Mouse (Mus musculus) macrophage (primary cell): ENCODE data around the gene Map3k12. TPM values are rescaled to one million over a fixed set of nuclear protein-coding genes. Genes with fewer than 3 reads are reported as not detected.

Experiments
- polyA plus RNA-seq: library from polyadenylated mRNA; stranded (reverse); fragments of 250-400 nt; gene quantifications from 3 replicates; pipeline ENCODE4 v1.2.4, GENCODE M21; 2018; ENCODE audit warnings: inconsistent platforms

Map3k12 gene
- polyA plus RNA-seq, 1 experiment from 2014 or later, result 4.7 TPM

Other genes with a start within 250 kb of the Map3k12 start
- not detected in 3 replicates for gene Gm9918, start 246.5 kb downstream of the Map3k12 start, polyA plus RNA-seq
- gene Mfsd5, start 237.6 kb downstream of the Map3k12 start, polyA plus RNA-seq, result 49.9 to 84.0 TPM (median 66.7 TPM) in 3 replicates
- gene Espl1, start 220.8 kb downstream of the Map3k12 start, polyA plus RNA-seq, result 1.0 to 5.7 TPM (median 3.5 TPM) in 3 replicates
- gene Pfdn5, start 190.9 kb downstream of the Map3k12 start, polyA plus RNA-seq, result 258 to 355 TPM (median 355 TPM) in 3 replicates
- gene Myg1, start 185.4 kb downstream of the Map3k12 start, polyA plus RNA-seq, result 15.1 to 28.2 TPM (median 21.0 TPM) in 3 replicates
- gene Aaas, start 166.3 kb downstream of the Map3k12 start, polyA plus RNA-seq, result 10.7 to 28.2 TPM (median 18.0 TPM) in 3 replicates
- gene Sp7, start 149.9 kb downstream of the Map3k12 start, polyA plus RNA-seq, result not detected in 3 replicates
- 19.8 to 22.7 TPM (median 22.6 TPM) in 3 replicates for gene Sp1, start 110.9 kb downstream of the Map3k12 start, polyA plus RNA-seq
- gene Amhr2, start 71.7 kb downstream of the Map3k12 start, polyA plus RNA-seq, result 0.07 TPM in 1 of 3 replicates, not detected in the others
- gene Prr13, start 58.0 kb downstream of the Map3k12 start, polyA plus RNA-seq, result 149 to 380 TPM (median 236 TPM) in 3 replicates
- 469 to 548 TPM (median 534 TPM) in 3 replicates for gene Pcbp2, start 46.5 kb downstream of the Map3k12 start, polyA plus RNA-seq
- gene Gm10337, start 13.3 kb downstream of the Map3k12 start, polyA plus RNA-seq, result not detected in 3 replicates
- gene Tarbp2, start 1.1 kb upstream of the Map3k12 start, polyA plus RNA-seq, result 12.9 to 30.0 TPM (median 24.7 TPM) in 3 replicates
- 0.41 to 1.8 TPM (median 1.0 TPM) in 3 replicates for gene Npff, start 7.9 kb upstream of the Map3k12 start, polyA plus RNA-seq
- 0.19 TPM in 1 of 3 replicates, not detected in the others for gene Gm28047, start 108.0 kb upstream of the Map3k12 start, polyA plus RNA-seq
- 36.4 to 59.3 TPM (median 45.3 TPM) in 3 replicates for gene Atf7, start 108.4 kb upstream of the Map3k12 start, polyA plus RNA-seq
- 113 to 295 TPM (median 267 TPM) in 3 replicates for gene Atp5g2, start 155.3 kb upstream of the Map3k12 start, polyA plus RNA-seq
- 11.1 to 58.2 TPM (median 32.4 TPM) in 3 replicates for gene Calcoco1, start 205.1 kb upstream of the Map3k12 start, polyA plus RNA-seq